Mouse (Mus musculus) heart, adult 8-10 months (tissue): ENCODE data around the gene Zcchc14. TPM values are rescaled to one million over a fixed set of nuclear protein-coding genes. Genes with fewer than 3 reads are reported as not detected.
"Not testable (repeated sequence)": the region's sequence is repeated elsewhere in the genome, so short reads cannot be mapped to it uniquely, and the experiment has no call there.

Source experiments
- DNase-seq: peaks from one replicate; pipeline ENCODE4 v3.0.0; 2022; ENCODE audit warnings: low spot score
- total RNA-seq, 4 experiments: library from RNA; stranded (reverse); gene quantifications; 2 replicates each; pipeline ENCODE4 v1.2.4; 2022

The Zcchc14 gene
- total RNA-seq = 10 to 100 TPM; 23.7 to 30.9 (median 26.2) TPM

GRCm38 (mm10) chr8:121652774-121653323, at the start of gene Zcchc14:
Gene Zcchc14, minus strand, starts transcription at chr8:121652901.
- DNase-seq = peak; percentile 98

- DNase-seq = no peak
These were observed 47.2 kb upstream of the Zcchc14 start for GRCm38 (mm10) chr8:121699936-121700335.

GRCm38 (mm10) chr8:121698615-121699101, 46.0 kb upstream of the Zcchc14 start:
- no peak for DNase-seq

GRCm38 (mm10) chr8:121697735-121698614, 45.3 kb upstream of the Zcchc14 start:
- no peak for DNase-seq

GRCm38 (mm10) chr8:121695585-121696184, 43.0 kb upstream of the Zcchc14 start:
- peak; percentile 74 for DNase-seq

GRCm38 (mm10) chr8:121694453-121694852, 41.8 kb upstream of the Zcchc14 start:
- peak; percentile 26 for DNase-seq

- DNase-seq = no peak
These were observed 35.8 kb upstream of the Zcchc14 start for GRCm38 (mm10) chr8:121688496-121688895.

- no peak for DNase-seq
These were observed 34.9 kb upstream of the Zcchc14 start for GRCm38 (mm10) chr8:121687455-121688161.

- peak; percentile 58 for DNase-seq
These were observed 32.7 kb upstream of the Zcchc14 start for GRCm38 (mm10) chr8:121685419-121685818.

- no peak for DNase-seq
These were observed 30.6 kb upstream of the Zcchc14 start for GRCm38 (mm10) chr8:121683083-121683832.

GRCm38 (mm10) chr8:121681457-121681856, 28.8 kb upstream of the Zcchc14 start:
- peak; percentile 33 for DNase-seq

- DNase-seq = no peak
These were observed 28.2 kb upstream of the Zcchc14 start for GRCm38 (mm10) chr8:121680896-121681295.

GRCm38 (mm10) chr8:121678696-121679095, 26.0 kb upstream of the Zcchc14 start:
- DNase-seq = no peak

- DNase-seq = no peak
These were observed 23.0 kb upstream of the Zcchc14 start for GRCm38 (mm10) chr8:121675701-121676100.

GRCm38 (mm10) chr8:121675161-121675560, 22.5 kb upstream of the Zcchc14 start:
- DNase-seq = no peak

- no peak for DNase-seq
These were observed 21.8 kb upstream of the Zcchc14 start for GRCm38 (mm10) chr8:121674524-121674923.

- no peak for DNase-seq
These were observed 21.2 kb upstream of the Zcchc14 start for GRCm38 (mm10) chr8:121673917-121674316.

GRCm38 (mm10) chr8:121673153-121673552, 20.5 kb upstream of the Zcchc14 start:
- no peak for DNase-seq

GRCm38 (mm10) chr8:121669208-121669607, 16.5 kb upstream of the Zcchc14 start:
- DNase-seq = no peak

- DNase-seq = no peak
These were observed 15.9 kb upstream of the Zcchc14 start for GRCm38 (mm10) chr8:121668553-121668952.

GRCm38 (mm10) chr8:121667936-121668500, 15.3 kb upstream of the Zcchc14 start:
- DNase-seq = not testable (repeated sequence)
